Mouse (Mus musculus) stomach, embryonic 14.5 days (tissue): Measurements from ENCODE around the gene Zfp341. TPM values are rescaled to one million over a fixed set of nuclear protein-coding genes. Genes with fewer than 3 reads are reported as not detected.

Experiments used
- ATAC-seq: fragments of 200-750 bp; cut with Nextera tagmentation; 2 replicates; pipeline ENCODE4 v1.8.0; 2017; ENCODE audit warnings: low read depth, moderate TSS enrichment; ENCODE audit not compliant: insufficient number of reproducible peaks, insufficient read depth, low FRiP score
- H3K27ac ChIP-seq: fragments of 300-500 bp; sonication (generic); 2 replicates; pipeline ENCODE4 v1.5.1; 2014; ENCODE audit warnings: mild to moderate bottlenecking, low read length, moderate library complexity, mixed read lengths
- H3K27me3 ChIP-seq: fragments of 300-500 bp; sonication (generic); 2 replicates; pipeline ENCODE4 v1.6.1; 2014; ENCODE audit warnings: low read length, control low read depth, mixed read lengths; ENCODE audit not compliant: control insufficient read depth, insufficient read depth
- H3K36me3 ChIP-seq: fragments of 300-500 bp; sonication (generic); 2 replicates; pipeline ENCODE4 v1.6.1; 2014; ENCODE audit warnings: mild to moderate bottlenecking, control low read depth, low read length, moderate library complexity, mixed read lengths; ENCODE audit not compliant: control insufficient read depth, insufficient read depth
- H3K4me1 ChIP-seq: fragments of 300-500 bp; sonication (generic); 2 replicates; pipeline ENCODE4 v1.6.1; 2014; ENCODE audit warnings: low read length, control low read depth, mixed read lengths; ENCODE audit not compliant: control insufficient read depth, insufficient read depth
- H3K4me2 ChIP-seq: fragments of 300-500 bp; sonication (generic); replicated peaks from 2 replicates; pipeline ENCODE4 v1.6.1; 2014; ENCODE audit warnings: low read depth, low read length, control low read depth
- H3K4me3 ChIP-seq: fragments of 300-500 bp; sonication (generic); 2 replicates; pipeline ENCODE4 v1.5.1; 2014; ENCODE audit warnings: low read depth, low read length, control low read depth
- H3K9ac ChIP-seq: fragments of 300-500 bp; sonication (generic); replicated peaks from 2 replicates; pipeline ENCODE4 v1.6.1; 2014; ENCODE audit warnings: low read depth, mild to moderate bottlenecking, control low read depth, low read length, moderate library complexity, mixed read lengths
- H3K9me3 ChIP-seq: fragments of 300-500 bp; sonication (generic); 2 replicates; pipeline ENCODE4 v1.6.1; 2016; ENCODE audit warnings: low read depth, low read length, control low read depth; ENCODE audit not compliant: control insufficient read depth
- WGBS: fragments of 180-500 bp; shearing (Covaris S2); extraction: QIAGEN DNeasy Blood & Tissue Kit; methylation state at CpG from one replicate; pipeline ENCODE4 v1.1.7; 2014; 5-methylcytosine and 5-hydroxymethylcytosine counted together
- polyA plus RNA-seq: library from polyadenylated mRNA; unstranded; fragments of >200 nt; fragmentation: Nextera tagmentation; extraction: Ambion mirVana; gene quantifications from 2 replicates; pipeline ENCODE4 v1.2.1, GENCODE M21; 2014

The Zfp341 gene
- polyA plus RNA-seq, 1 experiment from 2014 or later: 1.0 TPM

DNA sequence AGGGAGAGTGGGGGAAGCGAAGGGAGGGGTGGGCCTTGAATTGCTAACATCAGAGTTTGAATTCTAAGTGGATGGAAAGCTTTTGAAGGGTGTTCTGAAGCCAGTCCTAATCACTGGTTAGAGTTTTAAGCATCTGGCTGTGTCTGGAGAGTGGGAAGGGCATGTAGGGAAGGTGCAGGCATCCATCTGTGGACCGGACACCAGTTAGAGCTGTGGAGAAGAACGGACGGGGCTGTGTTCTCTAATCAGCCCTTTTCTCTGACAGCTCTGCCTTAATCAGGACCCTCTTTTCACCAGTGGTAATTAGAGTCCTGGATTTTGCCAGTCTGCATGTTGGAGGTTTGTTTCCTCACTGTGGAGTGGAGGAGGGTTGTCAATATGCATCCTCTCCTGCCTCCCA lies 46.0 kb downstream of the Zfp341 start:
- no peak for ATAC-seq
- H3K4me1 ChIP-seq: peaks cover 15% of the 10 kb centered on the region; the same call in 1 of the 2 replicates
- 80% methylated on average over 4 of the region's 4 CpGs for WGBS
- no peaks in the 10 kb centered on the region for H3K27me3 ChIP-seq
- H3K9ac ChIP-seq: no peak overlapping the region
- H3K9me3 ChIP-seq: no peaks in the 10 kb centered on the region
- H3K4me2 ChIP-seq: peak overlapping the region; percentile 81
- 0 out of 2 replicates have a peak overlapping the region, but pooled peaks have one; percentile 65 for H3K4me3 ChIP-seq
- no peak overlapping the region for H3K27ac ChIP-seq
- peaks cover 14% of the 10 kb centered on the region for H3K36me3 ChIP-seq

- Histone ChIP-seq H3K27ac (no peak overlapping the region), H3K36me3 (peaks cover 14% of the 10 kb centered on the region), H3K27me3 (no peaks in the 10 kb centered on the region), H3K4me1 (peaks cover 15% of the 10 kb centered on the region; the same call in 1 of the 2 replicates), H3K9ac (no peak overlapping the region), H3K9me3 (no peaks in the 10 kb centered on the region), H3K4me2 (peak overlapping the region; percentile 81; the same call in 1 of the 2 replicates), H3K4me3 (0 out of 2 replicates have a peak overlapping the region, but pooled peaks have one; percentile 65)
- WGBS: 91% methylated on average over 5 of the region's 5 CpGs
- ATAC-seq: no peak
Observed at GRCm38 (mm10) chr2:154659531-154660074, 46.5 kb downstream of the Zfp341 start.

DNA sequence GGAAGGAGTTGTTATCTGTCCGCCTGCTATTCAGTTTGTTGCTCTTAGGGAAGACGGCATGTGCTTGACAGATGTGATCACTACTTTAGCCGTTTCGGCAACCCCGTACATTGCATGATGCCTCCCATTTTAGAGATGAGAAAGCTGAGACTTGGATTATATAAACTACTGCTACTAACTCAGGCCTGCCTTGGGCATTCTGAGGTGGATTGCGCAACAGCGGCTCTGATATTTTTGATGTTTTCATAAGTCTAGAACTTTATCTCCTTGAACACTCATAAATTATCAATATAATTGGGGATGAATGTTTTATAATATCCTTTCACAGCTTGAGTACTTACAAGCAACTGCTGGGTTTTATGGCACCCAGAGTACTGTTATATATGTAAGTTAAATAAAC lies 55.6 kb downstream of the Zfp341 start:
- no peak overlapping the region for H3K9ac ChIP-seq
- H3K36me3 ChIP-seq: peaks cover 3% of the 10 kb centered on the region
- ATAC-seq: no peak
- H3K4me3 ChIP-seq: no peak overlapping the region
- no peaks in the 10 kb centered on the region for H3K9me3 ChIP-seq
- no peak overlapping the region for H3K4me2 ChIP-seq
- no peak overlapping the region for H3K27ac ChIP-seq
- WGBS: 76% methylated on average over 7 of the region's 7 CpGs
- no peaks in the 10 kb centered on the region for H3K4me1 ChIP-seq
- no peaks in the 10 kb centered on the region for H3K27me3 ChIP-seq

GRCm38 (mm10) chr2:154670106-154670505 lies 57.0 kb downstream of the Zfp341 start:
- 60% methylated on average over 4 of the region's 4 CpGs for WGBS
- no peaks in the 10 kb centered on the region for H3K27me3 ChIP-seq
- no peak for ATAC-seq
- peaks cover 3% of the 10 kb centered on the region for H3K36me3 ChIP-seq
- no peaks in the 10 kb centered on the region for H3K9me3 ChIP-seq
- no peak overlapping the region for H3K4me3 ChIP-seq
- no peak overlapping the region for H3K9ac ChIP-seq
- H3K27ac ChIP-seq: no peak overlapping the region
- no peaks in the 10 kb centered on the region for H3K4me1 ChIP-seq
- H3K4me2 ChIP-seq: no peak overlapping the region

- H3K9me3 ChIP-seq: no peaks in the 10 kb centered on the region
- ATAC-seq: no peak
- H3K4me3 ChIP-seq: no peak overlapping the region
- no peaks in the 10 kb centered on the region for H3K4me1 ChIP-seq
- H3K4me2 ChIP-seq: no peak overlapping the region
- peaks cover 3% of the 10 kb centered on the region for H3K36me3 ChIP-seq
- no peaks in the 10 kb centered on the region for H3K27me3 ChIP-seq
- no peak overlapping the region for H3K27ac ChIP-seq
- H3K9ac ChIP-seq: no peak overlapping the region
- 82% methylated on average over 4 of the region's 4 CpGs for WGBS
Observed at GRCm38 (mm10) chr2:154670741-154671140, 57.6 kb downstream of the Zfp341 start.

GRCm38 (mm10) chr2:154674008-154674407 lies 60.9 kb downstream of the Zfp341 start:
- H3K4me2 ChIP-seq: no peak overlapping the region
- no peak for ATAC-seq

DNA sequence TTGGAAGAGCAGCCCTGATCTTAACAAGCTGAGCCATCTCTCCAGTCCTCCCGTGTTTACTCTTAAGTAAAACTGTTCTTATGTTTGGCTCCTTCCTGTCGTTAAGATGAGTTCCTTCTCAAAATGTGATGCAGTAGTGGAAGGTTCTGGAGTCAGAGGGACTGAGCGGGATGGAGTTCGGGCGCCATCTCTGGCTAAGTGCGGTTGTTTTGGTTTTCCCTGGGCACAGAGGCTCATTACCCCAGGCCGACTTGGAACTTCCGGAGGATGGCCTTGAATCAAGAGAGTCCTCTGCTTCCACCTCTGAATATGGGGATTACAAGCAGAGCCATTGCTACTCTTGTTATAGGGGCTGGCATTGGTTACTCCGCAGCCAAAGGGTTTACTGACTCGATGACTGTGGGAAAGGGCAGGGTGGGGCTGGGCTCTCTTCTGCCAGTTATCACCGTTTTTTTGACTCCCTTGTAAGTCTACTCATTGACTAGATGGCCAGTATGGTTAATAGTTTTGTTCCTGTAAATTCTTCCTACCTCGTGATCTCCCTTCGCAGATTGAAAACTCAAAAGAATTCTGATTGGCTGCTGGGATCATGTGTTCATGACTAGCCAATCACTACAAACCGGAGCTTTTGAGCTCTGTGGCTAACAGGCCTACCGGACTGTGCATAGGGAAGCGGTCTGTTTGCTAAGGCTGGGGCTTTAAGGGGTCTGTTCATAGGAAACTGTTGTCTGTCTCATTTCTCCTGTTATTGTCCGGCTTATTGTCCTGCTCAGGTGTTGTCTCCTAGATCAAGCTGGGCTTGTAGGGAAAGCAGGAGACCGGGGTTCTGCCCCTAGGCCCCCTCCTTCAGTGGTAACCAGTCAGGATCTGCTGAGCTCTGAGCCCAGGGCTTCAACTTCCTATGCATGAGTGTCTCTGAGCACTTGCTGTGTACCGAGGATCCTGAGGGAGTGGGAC lies 63.8 kb downstream of the Zfp341 start:
- Histone ChIP-seq H3K4me1 (peaks cover 26% of the 10 kb centered on the region), H3K36me3 (peaks cover 3% of the 10 kb centered on the region; the same call in 1 of the 2 replicates), H3K27me3 (no peaks in the 10 kb centered on the region), H3K4me2 (peak overlapping the region; percentile 34), H3K27ac (peak overlapping the region; percentile 94), H3K9ac (no peak overlapping the region), H3K4me3 (no peak overlapping the region), H3K9me3 (no peaks in the 10 kb centered on the region)
- 0 out of 2 replicates have a peak, but pooled peaks have one; percentile 66 for ATAC-seq
- 60% methylated on average over 19 of the region's 19 CpGs for WGBS

More at GRCm38 (mm10) chr2:154674008-154674407, 60.9 kb downstream of the Zfp341 start:
- Histone ChIP-seq H3K27ac (no peak overlapping the region), H3K36me3 (peaks cover 3% of the 10 kb centered on the region), H3K27me3 (no peaks in the 10 kb centered on the region), H3K4me1 (peaks cover 21% of the 10 kb centered on the region), H3K4me3 (no peak overlapping the region), H3K9ac (no peak overlapping the region), H3K9me3 (no peaks in the 10 kb centered on the region)
- WGBS: 74% methylated on average over 4 of the region's 4 CpGs

GRCm38 (mm10) chr2:154677651-154678139 lies 64.6 kb downstream of the Zfp341 start:
- ATAC-seq: peak; percentile 64; the same call in 1 of the 2 replicates
- 12% methylated on average over 10 of the region's 10 CpGs for WGBS
- Histone ChIP-seq H3K4me2 (peak overlapping the region; percentile 34), H3K36me3 (no peaks in the 10 kb centered on the region), H3K9ac (no peak overlapping the region), H3K27me3 (no peaks in the 10 kb centered on the region), H3K4me1 (peaks cover 26% of the 10 kb centered on the region), H3K9me3 (no peaks in the 10 kb centered on the region), H3K4me3 (no peak overlapping the region), H3K27ac (peak overlapping the region; percentile 94)
